Mouse (Mus musculus) frontal cortex, adult (tissue): ENCODE measurements around the gene Alppl2.

Experiments
- ATAC-seq: cut with Nextera tagmentation; 2 replicates; pipeline ENCODE4 v1.9.2; 2017; ENCODE audit warnings: mild to moderate bottlenecking, moderate library complexity, mixed read lengths; ENCODE audit not compliant: low TSS enrichment

Alppl2 gene

DNA sequence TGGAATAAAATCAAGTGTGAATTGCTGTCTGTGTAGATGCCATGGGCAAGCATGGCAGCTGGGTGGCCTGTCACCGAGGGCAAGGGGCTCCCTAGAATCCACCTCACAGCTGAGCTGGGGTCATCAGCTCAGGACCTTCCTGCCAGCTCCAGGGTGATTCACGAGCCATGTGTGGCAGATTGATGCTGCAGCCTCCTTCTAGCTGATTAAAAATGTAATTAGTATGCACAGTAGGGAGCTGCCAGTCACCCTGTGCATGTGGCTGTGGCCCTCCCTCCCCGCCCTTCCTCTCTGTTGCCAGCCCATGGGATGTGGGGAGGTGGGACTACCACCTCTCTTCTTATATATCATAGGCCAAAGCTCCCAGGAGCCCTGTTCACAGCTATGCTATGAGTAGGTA, 39.7 kb downstream of the Alppl2 start:
- ATAC-seq: no peak

DNA sequence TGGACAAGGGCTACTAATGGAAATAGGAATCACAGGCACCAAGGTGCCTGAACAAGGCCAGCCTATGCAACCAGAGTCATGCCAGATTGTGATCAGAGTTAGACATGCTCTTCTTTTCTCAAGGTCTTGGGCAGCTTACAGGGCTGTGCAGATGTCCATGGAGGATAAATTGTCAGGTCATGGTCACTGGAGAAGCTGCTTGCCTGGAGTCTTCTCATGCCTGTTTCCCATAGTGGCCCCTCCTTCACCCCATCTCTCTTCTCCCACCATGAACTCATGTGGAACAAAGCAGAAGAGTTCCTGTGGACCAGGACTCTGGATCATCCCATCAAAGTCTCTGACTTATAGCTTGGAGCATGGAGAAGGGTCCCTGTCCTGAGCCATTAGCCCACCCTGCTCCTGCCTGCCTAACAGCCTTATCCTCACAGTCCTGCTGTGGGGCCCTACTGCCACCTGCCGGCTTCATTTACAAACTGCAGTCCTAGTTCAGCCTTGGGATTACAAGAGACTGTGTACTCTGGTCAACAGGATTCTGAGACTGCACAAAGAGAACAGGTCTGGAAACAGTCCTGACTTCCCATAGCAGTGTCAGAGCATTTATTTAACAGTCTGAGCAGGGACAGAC, 47.8 kb downstream of the Alppl2 start:
- peak; percentile 88 for ATAC-seq

DNA sequence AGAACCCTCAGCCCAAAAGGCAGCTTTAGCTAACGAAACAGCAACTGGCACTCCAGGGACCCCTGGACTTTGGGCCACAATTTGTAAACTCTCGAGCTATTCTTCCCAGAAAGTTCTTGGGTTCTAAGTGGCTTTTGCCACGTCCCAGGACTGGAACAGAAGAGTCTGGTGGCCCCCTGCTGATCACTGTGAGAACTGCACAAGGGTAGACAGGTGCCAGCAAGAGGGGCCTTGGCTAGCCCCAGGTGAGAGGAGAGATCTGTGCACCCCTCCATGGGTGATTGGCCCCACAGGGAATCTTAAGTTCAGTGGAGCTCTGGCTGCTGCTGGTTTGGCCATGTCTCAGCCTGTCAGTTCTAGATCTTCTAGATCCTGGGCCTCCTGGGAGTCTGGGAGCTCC, 48.6 kb downstream of the Alppl2 start:
- ATAC-seq: 0 out of 2 replicates have a peak, but pooled peaks have one; percentile 36

DNA sequence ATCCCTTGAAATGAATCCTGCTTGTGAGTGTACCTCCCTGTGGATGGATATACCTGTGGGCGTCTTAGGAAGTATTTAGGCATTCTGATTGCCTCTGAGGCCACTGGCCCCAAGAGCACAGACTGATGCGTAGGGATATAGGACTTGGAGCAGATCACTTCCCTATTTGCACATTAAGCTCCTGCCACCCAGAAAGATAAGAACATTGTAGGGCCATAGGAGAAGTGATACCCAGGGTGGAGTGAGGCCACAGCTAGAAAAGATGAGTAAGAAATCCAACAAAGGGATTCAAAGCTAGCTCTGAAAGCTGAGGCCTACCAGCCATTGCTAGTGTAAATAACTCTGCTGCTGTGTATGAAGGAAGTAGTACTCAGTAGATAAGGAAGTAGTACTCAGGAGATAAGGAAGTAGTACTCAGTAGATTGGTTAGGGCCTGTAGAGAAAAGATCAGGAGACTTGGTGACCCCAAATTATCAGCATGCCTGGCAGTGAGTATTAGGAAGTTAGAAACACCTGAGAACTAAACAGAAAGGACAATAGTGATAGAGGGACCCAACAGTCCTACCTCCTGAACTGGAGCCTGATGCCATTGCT, 51.2 kb downstream of the Alppl2 start:
- no peak for ATAC-seq
